Mouse (Mus musculus) CD4-positive helper T cell, adult 2 months (primary cell): ENCODE measurements around the gene Agbl5.

Source experiments
- DNase-seq: peaks from one replicate; pipeline ENCODE4 v3.0.0-alpha.2; 2012; ENCODE audit warnings: low read depth, missing footprints, low spot score

Agbl5 gene

GRCm38 (mm10) chr5:30950922-30951321, 62.4 kb downstream of the Agbl5 start:
- no peak for DNase-seq

GRCm38 (mm10) chr5:30951706-30952105, 63.2 kb downstream of the Agbl5 start:
- DNase-seq, result no peak

GRCm38 (mm10) chr5:30952551-30952950, 64.1 kb downstream of the Agbl5 start:
- no peak for DNase-seq

- DNase-seq, result no peak
Measured at GRCm38 (mm10) chr5:30954065-30954464, 65.6 kb downstream of the Agbl5 start.

GRCm38 (mm10) chr5:30954556-30954955, 66.1 kb downstream of the Agbl5 start:
- DNase-seq, result no peak

- DNase-seq, result no peak
Measured at GRCm38 (mm10) chr5:30955751-30956150, 67.3 kb downstream of the Agbl5 start.
